Mouse (Mus musculus) intestine, embryonic 16.5 days (tissue): Measurements from ENCODE around the gene Trpv2. TPM values are rescaled to one million over a fixed set of nuclear protein-coding genes. Genes with fewer than 3 reads are reported as not detected.

Experiments used
- ATAC-seq: fragments of 200-750 bp; cut with Nextera tagmentation; 2 replicates; pipeline ENCODE4 v1.8.0; 2017; ENCODE audit warnings: moderate TSS enrichment, moderate library complexity
- H3K27ac ChIP-seq: fragments of 300-500 bp; sonication (generic); 2 replicates; pipeline ENCODE4 v1.5.1; 2014; ENCODE audit warnings: mild to moderate bottlenecking, low read length
- H3K27me3 ChIP-seq: fragments of 300-500 bp; sonication (generic); replicated peaks from 2 replicates; pipeline ENCODE4 v1.6.1; 2014; ENCODE audit warnings: low read length, control low read depth, mixed read lengths; ENCODE audit not compliant: control insufficient read depth, insufficient read depth
- H3K36me3 ChIP-seq: fragments of 300-500 bp; sonication (generic); 2 replicates; pipeline ENCODE4 v1.6.1; 2014; ENCODE audit warnings: low read length, control low read depth; ENCODE audit not compliant: control insufficient read depth, insufficient read depth
- H3K4me1 ChIP-seq: fragments of 300-500 bp; sonication (generic); 2 replicates; pipeline ENCODE4 v1.6.1; 2014; ENCODE audit warnings: low read length, control low read depth, mixed read lengths; ENCODE audit not compliant: control insufficient read depth, insufficient read depth
- H3K4me2 ChIP-seq: fragments of 300-500 bp; sonication (generic); 2 replicates; pipeline ENCODE4 v1.6.1; 2014; ENCODE audit warnings: low read depth, low read length, control low read depth
- H3K4me3 ChIP-seq: fragments of 300-500 bp; sonication (generic); 2 replicates; pipeline ENCODE4 v1.5.1; 2014; ENCODE audit warnings: mild to moderate bottlenecking, low read length
- H3K9ac ChIP-seq: fragments of 300-500 bp; sonication (generic); 2 replicates; pipeline ENCODE4 v1.6.1; 2014; ENCODE audit warnings: low read depth, low read length
- H3K9me3 ChIP-seq: fragments of 300-500 bp; sonication (generic); 2 replicates; pipeline ENCODE4 v1.6.1; 2016; ENCODE audit warnings: low read length, control low read depth; ENCODE audit not compliant: control insufficient read depth
- WGBS: fragments of 180-500 bp; shearing (Covaris S2); extraction: QIAGEN DNeasy Blood & Tissue Kit; methylation state at CpG from one replicate; pipeline ENCODE4 v1.1.7; 2014; 5-methylcytosine and 5-hydroxymethylcytosine counted together
- polyA plus RNA-seq: library from polyadenylated mRNA; unstranded; fragments of >200 nt; fragmentation: Nextera tagmentation; extraction: Ambion mirVana; gene quantifications from 2 replicates; pipeline ENCODE4 v1.2.1, GENCODE M21; 2015

Gene Trpv2
- polyA plus RNA-seq, 1 experiment from 2014 or later, result 11.0 TPM

- WGBS, result 54% methylated on average over 8 of the region's 8 CpGs
- ATAC-seq, result peak; percentile 40; the same call in 1 of the 2 replicates
- H3K36me3 ChIP-seq, result no peaks in the 10 kb centered on the region
- no peak overlapping the region for H3K9ac ChIP-seq
- no peak overlapping the region for H3K4me3 ChIP-seq
- no peaks in the 10 kb centered on the region for H3K9me3 ChIP-seq
- peaks cover 13% of the 10 kb centered on the region for H3K4me1 ChIP-seq
- H3K27me3 ChIP-seq, result no peaks in the 10 kb centered on the region
- H3K4me2 ChIP-seq, result no peak overlapping the region
- H3K27ac ChIP-seq, result no peak overlapping the region
Measured at GRCm38 (mm10) chr11:62591904-62592575, 17.8 kb downstream of the Trpv2 start.

GRCm38 (mm10) chr11:62598571-62598970, 24.3 kb downstream of the Trpv2 start:
- 77% methylated on average over 4 of the region's 4 CpGs for WGBS
- Histone ChIP-seq H3K9ac (peak overlapping the region; percentile 29), H3K4me1 (no peaks in the 10 kb centered on the region; the same call in 1 of the 2 replicates), H3K4me2 (no peak overlapping the region), H3K36me3 (0 out of 2 replicates have a peak, but pooled peaks cover 2% of the 10 kb centered on the region), H3K27ac (no peak overlapping the region), H3K9me3 (no peaks in the 10 kb centered on the region), H3K4me3 (no peak overlapping the region), H3K27me3 (no peaks in the 10 kb centered on the region)
- no peak for ATAC-seq

- peaks cover 16% of the 10 kb centered on the region; the same call in 1 of the 2 replicates for H3K36me3 ChIP-seq
- H3K4me2 ChIP-seq, result peak overlapping the region; percentile 45
- peak overlapping the region; percentile 67 for H3K9ac ChIP-seq
- peak; percentile 5 for ATAC-seq
- peaks cover 21% of the 10 kb centered on the region for H3K4me1 ChIP-seq
- H3K9me3 ChIP-seq, result no peaks in the 10 kb centered on the region
- H3K27me3 ChIP-seq, result no peaks in the 10 kb centered on the region
- 10% methylated on average over 17 of the region's 17 CpGs for WGBS
- H3K27ac ChIP-seq, result peak overlapping the region; percentile 63
- H3K4me3 ChIP-seq, result peak overlapping the region; percentile 76
Measured at GRCm38 (mm10) chr11:62601732-62602618, 27.7 kb downstream of the Trpv2 start.

GRCm38 (mm10) chr11:62602619-62603311, 28.5 kb downstream of the Trpv2 start:
- H3K4me2 ChIP-seq, result peak overlapping the region; percentile 65
- H3K36me3 ChIP-seq, result peaks cover 16% of the 10 kb centered on the region; the same call in 1 of the 2 replicates
- peak overlapping the region; percentile 94 for H3K9ac ChIP-seq
- peak overlapping the region; percentile 76 for H3K4me3 ChIP-seq
- H3K4me1 ChIP-seq, result peaks cover 21% of the 10 kb centered on the region
- under 1% methylated on average over 58 of the region's 58 CpGs for WGBS
- H3K9me3 ChIP-seq, result no peaks in the 10 kb centered on the region
- H3K27me3 ChIP-seq, result no peaks in the 10 kb centered on the region
- ATAC-seq, result peak; percentile 92
- H3K27ac ChIP-seq, result peak overlapping the region; percentile 94

- Histone ChIP-seq H3K27me3 (no peaks in the 10 kb centered on the region), H3K27ac (peak overlapping the region; percentile 94), H3K4me2 (peak overlapping the region; percentile 65), H3K4me1 (peaks cover 21% of the 10 kb centered on the region), H3K4me3 (peak overlapping the region; percentile 76), H3K36me3 (peaks cover 16% of the 10 kb centered on the region; the same call in 1 of the 2 replicates), H3K9ac (peak overlapping the region; percentile 94), H3K9me3 (no peaks in the 10 kb centered on the region)
- peak; percentile 4; the same call in 1 of the 2 replicates for ATAC-seq
- WGBS, result under 1% methylated on average over 13 of the region's 13 CpGs
Measured at GRCm38 (mm10) chr11:62603312-62604056, 29.2 kb downstream of the Trpv2 start.

GRCm38 (mm10) chr11:62604123-62604706, 29.9 kb downstream of the Trpv2 start:
- peaks cover 16% of the 10 kb centered on the region; the same call in 1 of the 2 replicates for H3K36me3 ChIP-seq
- WGBS, result 7% methylated on average over 5 of the region's 5 CpGs
- no peaks in the 10 kb centered on the region for H3K9me3 ChIP-seq
- H3K27me3 ChIP-seq, result no peaks in the 10 kb centered on the region
- H3K27ac ChIP-seq, result peak overlapping the region; percentile 52
- H3K4me3 ChIP-seq, result peak overlapping the region; percentile 76
- no peak for ATAC-seq
- H3K9ac ChIP-seq, result peak overlapping the region; percentile 94
- H3K4me2 ChIP-seq, result peak overlapping the region; percentile 65
- peaks cover 21% of the 10 kb centered on the region for H3K4me1 ChIP-seq

- H3K4me3 ChIP-seq, result peak overlapping the region; percentile 76
- H3K4me2 ChIP-seq, result peak overlapping the region; percentile 65
- no peaks in the 10 kb centered on the region for H3K27me3 ChIP-seq
- H3K9me3 ChIP-seq, result no peaks in the 10 kb centered on the region
- 28% methylated on average over 3 of the region's 3 CpGs for WGBS
- H3K27ac ChIP-seq, result 0 out of 2 replicates have a peak overlapping the region, but pooled peaks have one; percentile 3
- H3K4me1 ChIP-seq, result peaks cover 21% of the 10 kb centered on the region
- peaks cover 16% of the 10 kb centered on the region; the same call in 1 of the 2 replicates for H3K36me3 ChIP-seq
- ATAC-seq, result 0 out of 2 replicates have a peak, but pooled peaks have one; percentile 3
- H3K9ac ChIP-seq, result peak overlapping the region; percentile 94
Measured at GRCm38 (mm10) chr11:62604886-62605618, 30.8 kb downstream of the Trpv2 start.
